Mouse (Mus musculus) heart, adult 11 months (tissue): ENCODE results near the gene Fsd1l.

Experiments used
- DNase-seq: peaks from one replicate; pipeline ENCODE4 v3.0.0; 2022

The Fsd1l gene

DNA sequence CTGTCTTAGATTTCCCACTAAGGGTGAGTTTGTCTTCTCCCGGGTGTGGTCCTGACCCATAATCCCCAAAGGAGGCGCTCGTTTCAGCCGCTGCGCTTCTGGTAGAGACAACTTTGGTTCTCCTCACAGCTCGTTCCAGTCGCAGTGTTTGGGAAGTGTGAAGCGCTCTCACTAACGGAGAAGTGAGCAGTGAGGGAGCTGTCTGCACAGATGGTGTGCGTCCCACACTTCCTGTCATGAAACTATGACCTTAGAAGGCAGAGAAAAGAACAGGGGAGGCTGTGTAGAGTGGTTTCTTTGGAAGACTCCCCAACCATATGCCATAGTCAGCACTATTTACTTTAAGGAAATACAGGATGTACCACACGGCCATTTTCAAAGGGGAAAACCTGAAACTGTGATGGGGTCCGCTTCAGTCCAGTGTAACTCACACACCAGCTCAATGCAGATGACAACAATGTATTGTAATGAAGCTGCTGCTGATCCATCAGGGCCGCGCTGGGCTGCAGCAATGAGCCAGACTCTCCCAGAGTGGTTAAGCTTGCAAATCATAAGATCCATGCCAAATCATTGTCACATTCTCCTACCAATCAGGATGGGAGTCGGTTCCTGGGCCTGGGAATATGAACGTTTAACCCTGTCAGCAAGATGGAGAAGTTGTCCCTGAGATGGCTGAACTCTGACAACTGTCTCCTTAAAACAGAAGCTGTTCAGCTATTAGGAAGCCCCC is 119.3 kb downstream of the Fsd1l start:
- DNase-seq = no peak
